Mouse (Mus musculus) kidney, adult 2 months (tissue): ENCODE results near the gene Hcar1.

ENCODE experiments used
- CTCF ChIP-seq: fragments of 200-500 bp; conservative IDR thresholded peaks from 2 replicates; pipeline ENCODE4 v1.5.1; 2011; ENCODE audit warnings: low read depth, mild to moderate bottlenecking, control low read depth, low read length, moderate library complexity, mixed read lengths; ENCODE audit not compliant: insufficient read depth, insufficient read length
- POLR2A ChIP-seq: fragments of 200-500 bp; IDR thresholded peaks from one replicate; pipeline ENCODE4 v1.6.1; 2011; ENCODE audit warnings: low read depth, low read length, control low read depth

GRCm38 (mm10) chr5:123883891-123884290 lies 4.1 kb upstream of the Hcar1 start:
- TF ChIP-seq POLR2A: no peak
- TF ChIP-seq CTCF: no peak
